In the genomic region with DNA sequence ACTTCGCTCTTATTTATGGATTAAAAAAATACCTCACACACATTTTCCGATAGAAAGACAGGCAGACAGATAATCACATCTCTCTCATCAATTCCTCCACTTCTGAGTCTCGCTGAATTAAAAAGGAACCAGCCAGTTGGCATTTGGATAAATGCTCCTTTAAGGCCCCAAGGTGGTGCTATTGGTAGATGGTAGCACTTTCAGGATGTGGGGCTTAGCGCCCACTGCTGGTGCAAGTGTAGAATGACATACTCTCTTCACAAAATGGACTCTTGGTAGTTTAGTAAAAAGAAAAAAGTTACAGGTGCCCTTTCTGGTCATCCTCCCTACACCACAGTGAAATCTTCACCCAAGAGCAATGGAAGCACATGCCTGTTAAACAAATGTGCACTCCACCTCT, we compare ENCODE assay signal across 9 mouse cellular contexts. TPM values are rescaled to one million over a fixed set of nuclear protein-coding genes. Genes with fewer than 3 reads are reported as not detected.
DNase-seq lines count a peak whose midpoint lies in the region; ATAC-seq and TF ChIP-seq lines count a peak whose summit lies in the region.
"Had no signal": no experiment of that assay in that cellular context is flagged by ENCODE, and none has a peak within 500 bp of the region (broad histone marks: within the 10 kb centered on the region; RNA-seq: fewer than 3 reads in every experiment).

No protein-coding gene starts in this region.

- no peak for ATAC-seq in heart, embryonic 11.5 days (replicated peaks; ENCODE audit: insufficient number of reproducible peaks, low FRiP score, low TSS enrichment)
- no peak for ATAC-seq in stomach, postnatal 0 days (ENCODE audit: low FRiP score, low TSS enrichment)

- TF ChIP-seq POLR2A in heart, adult 2 months (IDR thresholded peaks at IDR 0.05; ENCODE audit: insufficient read depth, low read depth, low read length): no peak

- H3K9me3 ChIP-seq in heart, embryonic 11.5 days (replicated peaks; ENCODE audit: control insufficient read depth, low read length): no peaks in the 10 kb centered on the region
- no peaks in the 10 kb centered on the region for H3K9me3 ChIP-seq in ES-E14 (ENCODE audit: control insufficient read depth, insufficient read depth, low read depth, low read length)
- H3K9me3 ChIP-seq in stomach, postnatal 0 days (ENCODE audit: control insufficient read depth, low read length): no peaks in the 10 kb centered on the region

- no peaks in the 10 kb centered on the region for H3K27me3 ChIP-seq in heart, adult 2 months (ENCODE audit: control insufficient read depth, insufficient read depth, low read length)
- H3K27me3 ChIP-seq in heart, embryonic 11.5 days (ENCODE audit: control insufficient read depth, insufficient read depth, low read length): no peaks in the 10 kb centered on the region
- H3K27me3 ChIP-seq in stomach, postnatal 0 days (ENCODE audit: control insufficient read depth, insufficient read depth, low read length): no peaks in the 10 kb centered on the region

- WGBS in heart, adult 2 months: 27% methylated on average over 4 of the region's 4 CpGs
- WGBS in heart, embryonic 11.5 days (ENCODE audit: insufficient replicate concordance): 22% methylated on average over 4 of the region's 4 CpGs
- 28% methylated on average over 4 of the region's 4 CpGs for WGBS in stomach, postnatal 0 days

- no peak overlapping the region for H3K4me3 ChIP-seq in heart, adult 2 months
- H3K4me3 ChIP-seq in heart, embryonic 11.5 days (ENCODE audit: low read depth, low read length): no peak overlapping the region
- H3K4me3 ChIP-seq in ES-E14 (ENCODE audit: insufficient read depth in 1 of 2, low read depth in 1 of 2, low read length in 2 of 2, poor library complexity in 1 of 2, severe bottlenecking in 1 of 2): no peak overlapping the region
- no peak overlapping the region for H3K4me3 ChIP-seq in stomach, postnatal 0 days (ENCODE audit: low read depth, low read length)

- no peaks in the 10 kb centered on the region for H3K4me1 ChIP-seq in heart, adult 2 months (ENCODE audit: control insufficient read depth, insufficient read depth, low read length)
- no peaks in the 10 kb centered on the region for H3K4me1 ChIP-seq in heart, embryonic 11.5 days (ENCODE audit: control insufficient read depth, insufficient read depth, low read length)
- H3K4me1 ChIP-seq in ES-E14 (ENCODE audit: control insufficient read depth in 2 of 2, insufficient read depth in 2 of 2, low read length in 2 of 2, poor library complexity in 1 of 2): no peaks in the 10 kb centered on the region
- no peaks in the 10 kb centered on the region for H3K4me1 ChIP-seq in stomach, postnatal 0 days (replicated peaks; ENCODE audit: control insufficient read depth, insufficient read depth)

- DNase-seq in heart, adult 2 months: peak in 1 of 2 experiments; percentile 3
- peak; percentile 80 for DNase-seq in ES-E14 (ENCODE audit: low read depth, low spot score)
- peak; percentile 21 to 34 for DNase-seq in cerebellum, adult 18-20 months
- peak; percentile 73 for DNase-seq in forelimb bud, embryonic 11.5 days (ENCODE audit: low read depth, low spot score)
- peak; percentile 45 to 68 for DNase-seq in layer of hippocampus, adult 18-20 months (ENCODE audit: low spot score in 2 of 2)
- DNase-seq in lung, postnatal 25 days (ENCODE audit: low spot score): peak; percentile 50
- peak; percentile 71 for DNase-seq in stomach, postnatal 0 days (ENCODE audit: low spot score)

- H3K36me3 ChIP-seq in heart, adult 2 months (ENCODE audit: control insufficient read depth, insufficient read depth, low read length): no peaks in the 10 kb centered on the region
- H3K36me3 ChIP-seq in heart, embryonic 11.5 days (ENCODE audit: control insufficient read depth, insufficient read depth, low read length): no peaks in the 10 kb centered on the region
- H3K36me3 ChIP-seq in ES-E14 (ENCODE audit: control insufficient read depth, insufficient read depth, low read length, poor library complexity, severe bottlenecking): no peaks in the 10 kb centered on the region
- H3K36me3 ChIP-seq in stomach, postnatal 0 days (ENCODE audit: control insufficient read depth, insufficient read depth, low read length): no peaks in the 10 kb centered on the region

- no peak overlapping the region for H3K4me2 ChIP-seq in heart, embryonic 11.5 days
- no peak overlapping the region for H3K4me2 ChIP-seq in stomach, postnatal 0 days (replicated peaks; ENCODE audit: low read depth)

- no peaks in the 10 kb centered on the region for H3K79me2 ChIP-seq in heart, adult 2 months (replicated peaks; ENCODE audit: control insufficient read depth, insufficient read depth, low read length)

- no peak overlapping the region for H3K27ac ChIP-seq in heart, adult 2 months
- no peak overlapping the region for H3K27ac ChIP-seq in heart, embryonic 11.5 days (ENCODE audit: low read depth, low read length)
- H3K27ac ChIP-seq in ES-E14 (ENCODE audit: insufficient read depth, low read depth, low read length, poor library complexity, severe bottlenecking): no peak overlapping the region
- H3K27ac ChIP-seq in stomach, postnatal 0 days (replicated peaks): no peak overlapping the region
- H3K27ac ChIP-seq: macrophage had no signal

- TF ChIP-seq CTCF in heart, adult 2 months (IDR thresholded peaks at IDR 0.05): peak; percentile 73
- peak; percentile 97 for TF ChIP-seq CTCF in stomach, postnatal 0 days (IDR thresholded peaks at IDR 0.05; ENCODE audit: low read depth)

- intact Hi-C loops in heart, adult 2 months (cut with DNase I): no loop called here

- no peak for TF ChIP-seq EP300 in heart, adult 2 months (IDR thresholded peaks at IDR 0.05; ENCODE audit: insufficient read depth, low read depth, low read length)
- TF ChIP-seq EP300 in stomach, postnatal 0 days (optimal IDR thresholded peaks at IDR 0.05): no peak

- in situ Hi-C loops in ES-E14 (cut with MboI; ENCODE audit: low sequenced_read_pairs in 2 of 2, unreplicated experiment in 2 of 2): no loop called here

- H3K9ac ChIP-seq in heart, adult 2 months (ENCODE audit: low read depth, low read length): no peak overlapping the region
- H3K9ac ChIP-seq in heart, embryonic 11.5 days (ENCODE audit: low read depth, low read length): no peak overlapping the region
- no peak overlapping the region for H3K9ac ChIP-seq in ES-E14 (ENCODE audit: insufficient read depth, low read depth, low read length, poor library complexity, severe bottlenecking)
- H3K9ac ChIP-seq in stomach, postnatal 0 days (ENCODE audit: low read length): no peak overlapping the region

TF ChIP-seq in ES-E14, 5 proteins besides CTCF, POLR2A, EP300 and RAD21:
- TF ChIP-seq MAFK (IDR thresholded peaks at IDR 0.05; ENCODE audit: insufficient read depth, low read depth, low read length) (no peak), ZC3H11A (IDR thresholded peaks at IDR 0.05; ENCODE audit: borderline replicate concordance, low read depth, low read length) (peak; percentile 93), ZNF384 (IDR thresholded peaks at IDR 0.05; ENCODE audit: low read depth, low read length) (0 out of 2 replicates have a peak, but pooled peaks have one; percentile 29)
TF ChIP-seq in ES-E14: peak in this region for 2.

RNA-seq across cellular contexts. Expression of a gene that starts 37.1 kb away (rescaled TPM):
- under 1 TPM; 0.34 to 0.91 TPM for total RNA-seq in heart, adult 2 months (2021)
- polyA plus RNA-seq in heart, adult 2 months (2012; rRNA removed): 0.18 and 0.70 TPM in 2 replicates
- polyA plus RNA-seq in heart, embryonic 11.5 days (2014; fragmentation: Nextera tagmentation; extraction: Ambion mirVana): 3.1 and 3.2 TPM in 2 replicates
- 2.8 and 3.2 TPM in 2 replicates for total RNA-seq in ES-E14 (2012; rRNA removed)
- total RNA-seq in layer of hippocampus, adult 18-20 months (2021): 100 to 1,000 TPM; 158 to 160 TPM
- polyA plus RNA-seq in stomach, postnatal 0 days (2015; fragmentation: Nextera tagmentation; extraction: Ambion mirVana): 0.89 and 0.94 TPM in 2 replicates

Comparison
In these comparisons a context has a peak if more than half of its experiments do, and no peak if none do; other contexts are left out.
1. RNA of a gene that starts 37.1 kb away (total RNA-seq): 158 to 160 TPM in layer of hippocampus, adult 18-20 months; 2.8 to 3.2 TPM in ES-E14 and 0.34 to 0.91 TPM in heart, adult 2 months; every median in the first group is over 10 times any median in the second.